8 mouse cellular contexts compared by ENCODE assay signal in genomic region chr3:107631523-107631958, GRCm38 (mm10). TPM values are rescaled to one million over a fixed set of nuclear protein-coding genes. Genes with fewer than 3 reads are reported as not detected.
DNase-seq lines count a peak whose midpoint lies in the region; ATAC-seq lines count a peak whose summit lies in the region.

TSS of gene Strip1 (minus strand) at chr3:107631694.

- peak; percentile 97 for ATAC-seq in erythroblast, adult 5-6 weeks (replicated peaks; ENCODE audit: low FRiP score, poor library complexity, severe bottlenecking)
- ATAC-seq in kidney, embryonic 15.5 days (replicated peaks; ENCODE audit: low FRiP score) = peak; percentile 96
- peak; percentile 95 for ATAC-seq in monocyte, adult 5-6 weeks (replicated peaks; ENCODE audit: insufficient number of reproducible peaks, low FRiP score, low TSS enrichment, poor library complexity, severe bottlenecking)

- peak within 1 kb of the TSS; percentile 93 for H3K9ac ChIP-seq in kidney, embryonic 15.5 days

- H3K9me3 ChIP-seq in heart, embryonic 10.5 days = no peaks in the 10 kb centered on the region
- H3K9me3 ChIP-seq in kidney, embryonic 15.5 days (replicated peaks) = no peaks in the 10 kb centered on the region

- peak within 1 kb of the TSS; percentile 99 for H3K27ac ChIP-seq in heart, embryonic 10.5 days
- H3K27ac ChIP-seq in kidney, embryonic 15.5 days = peak within 1 kb of the TSS; percentile 94

- H3K4me2 ChIP-seq in kidney, embryonic 15.5 days = peak within 1 kb of the TSS; percentile 77

- WGBS in heart, embryonic 10.5 days = under 1% methylated on average over 35 of the region's 35 CpGs
- WGBS in kidney, embryonic 15.5 days = under 1% methylated on average over 35 of the region's 35 CpGs

- peak; percentile 91 for DNase-seq in B cell, adult 2 months
- DNase-seq in brain, adult 2 months (ENCODE audit: low read depth, low spot score) = peak; percentile 99
- peak; percentile 98 for DNase-seq in heart, embryonic 10.5 days (ENCODE audit: low spot score)
- DNase-seq in liver = peak; percentile 92
- DNase-seq in spleen, postnatal 4 days (ENCODE audit: low spot score in 2 of 2) = peak; percentile 89 to 94

- H3K4me3 ChIP-seq in heart, embryonic 10.5 days = peak within 1 kb of the TSS; percentile 99
- peak within 1 kb of the TSS; percentile 81 for H3K4me3 ChIP-seq in kidney, embryonic 15.5 days (replicated peaks)

- peaks cover 25% of the 10 kb centered on the region for H3K36me3 ChIP-seq in heart, embryonic 10.5 days
- peaks cover 28% of the 10 kb centered on the region for H3K36me3 ChIP-seq in kidney, embryonic 15.5 days

- H3K27me3 ChIP-seq in heart, embryonic 10.5 days (ENCODE audit: insufficient read depth, poor library complexity, severe bottlenecking) = no peaks in the 10 kb centered on the region
- no peaks in the 10 kb centered on the region for H3K27me3 ChIP-seq in kidney, embryonic 15.5 days

- H3K4me1 ChIP-seq in heart, embryonic 10.5 days = peaks cover 21% of the 10 kb centered on the region
- peaks cover 17% of the 10 kb centered on the region for H3K4me1 ChIP-seq in kidney, embryonic 15.5 days

RNA-seq across cellular contexts. Expression of gene Strip1, which starts in this region (rescaled TPM):
- 8.6 and 16.3 TPM in 2 replicates for total RNA-seq in erythroblast, adult 5-6 weeks (2015; ENCODE audit: low replicate concordance)
- total RNA-seq in erythroblast, adult 5-6 weeks (2017; ENCODE audit: low replicate concordance) = 5.0 and 7.0 TPM in 2 replicates
- 45.1 and 50.1 TPM in 2 replicates for polyA plus RNA-seq in heart, embryonic 10.5 days (2016; fragmentation: Nextera tagmentation; extraction: Ambion mirVana)
- 45.0 and 46.4 TPM in 2 replicates for polyA plus RNA-seq in kidney, embryonic 15.5 days (2015; fragmentation: Nextera tagmentation; extraction: Ambion mirVana)
- total RNA-seq in monocyte, adult 5-6 weeks (2017) = 15.1 to 43.4 TPM (median 42.9 TPM) in 3 replicates

Comparison
In these comparisons a context has a peak if more than half of its experiments do, and no peak if none do; other contexts are left out.
1. Peak in every context shown above with its lines: DNase-seq, ATAC-seq, H3K4me3 ChIP-seq and H3K27ac ChIP-seq.